Mouse (Mus musculus): ENCODE measurements around the gene Pik3r1. TPM values are rescaled to one million over a fixed set of nuclear protein-coding genes. Genes with fewer than 3 reads are reported as not detected.
A peak's percentile ranks its signal among the peaks of the same experiment; 100 is the strongest.

The Pik3r1 gene
- polyA plus RNA-seq, 1 experiment, result 7.3 TPM

GRCm38 (mm10) chr13:101719312-101719870 lies 48.6 kb downstream of the Pik3r1 start:
- Histone ChIP-seq H3K79me2 (ENCODE audit: control insufficient read depth, insufficient read depth) (peaks cover 36% of the 10 kb centered on the region), H3K36me3 (ENCODE audit: control insufficient read depth, insufficient read depth) (no peaks in the 10 kb centered on the region), H3K27me3 (ENCODE audit: control insufficient read depth, insufficient read depth, insufficient read length) (no peaks in the 10 kb centered on the region), H3K4me3 (ENCODE audit: insufficient read depth, poor library complexity, severe bottlenecking) (no peak overlapping the region), H3ac (ENCODE audit: control insufficient read depth, insufficient read length, low read depth) (no peak overlapping the region), H3K79me3 (ENCODE audit: low read depth) (peaks cover 13% of the 10 kb centered on the region)
- TF ChIP-seq CEBPB (IDR thresholded peaks at IDR 0.05; ENCODE audit: low read depth), result no peak
- no peak for TF ChIP-seq MAX (IDR thresholded peaks at IDR 0.05)
- peak; percentile 13 for TF ChIP-seq CTCF (IDR thresholded peaks at IDR 0.05; ENCODE audit: control insufficient read depth, insufficient read depth, insufficient read length)

- Histone ChIP-seq H3K79me3 (ENCODE audit: low read depth) (peaks cover 14% of the 10 kb centered on the region), H3K4me3 (ENCODE audit: insufficient read depth, poor library complexity, severe bottlenecking) (no peak overlapping the region), H3K36me3 (ENCODE audit: control insufficient read depth, insufficient read depth) (no peaks in the 10 kb centered on the region), H3K27me3 (ENCODE audit: control insufficient read depth, insufficient read depth, insufficient read length) (no peaks in the 10 kb centered on the region), H3K79me2 (ENCODE audit: control insufficient read depth, insufficient read depth) (peaks cover 36% of the 10 kb centered on the region), H3ac (ENCODE audit: control insufficient read depth, insufficient read length, low read depth) (no peak overlapping the region)
- TF ChIP-seq FOSL1 (IDR thresholded peaks at IDR 0.05; ENCODE audit: insufficient read depth, low read length, poor library complexity, severe bottlenecking) (no peak), MAX (IDR thresholded peaks at IDR 0.05) (no peak), CEBPB (IDR thresholded peaks at IDR 0.05; ENCODE audit: low read depth) (no peak), CTCF (IDR thresholded peaks at IDR 0.05; ENCODE audit: control insufficient read depth, insufficient read depth, insufficient read length) (no peak), MYOD1 (IDR thresholded peaks at IDR 0.05; ENCODE audit: control insufficient read depth, insufficient read length, low read depth) (no peak), USF1 (IDR thresholded peaks at IDR 0.05; ENCODE audit: low read depth) (no peak)
Measured at GRCm38 (mm10) chr13:101718744-101719143, 49.3 kb downstream of the Pik3r1 start.

GRCm38 (mm10) chr13:101717836-101718235 lies 50.2 kb downstream of the Pik3r1 start:
- Histone ChIP-seq H3K79me2 (ENCODE audit: control insufficient read depth, insufficient read depth) (peaks cover 36% of the 10 kb centered on the region), H3K79me3 (ENCODE audit: low read depth) (peaks cover 13% of the 10 kb centered on the region), H3K4me3 (ENCODE audit: insufficient read depth, poor library complexity, severe bottlenecking) (no peak overlapping the region), H3K27me3 (ENCODE audit: control insufficient read depth, insufficient read depth, insufficient read length) (no peaks in the 10 kb centered on the region), H3ac (ENCODE audit: control insufficient read depth, insufficient read length, low read depth) (no peak overlapping the region), H3K36me3 (ENCODE audit: control insufficient read depth, insufficient read depth) (no peaks in the 10 kb centered on the region)
- no peak for TF ChIP-seq FOSL1 (IDR thresholded peaks at IDR 0.05; ENCODE audit: insufficient read depth, low read length, poor library complexity, severe bottlenecking)
- TF ChIP-seq CEBPB (IDR thresholded peaks at IDR 0.05; ENCODE audit: low read depth), result no peak
- TF ChIP-seq MAX (IDR thresholded peaks at IDR 0.05), result no peak
- no peak for TF ChIP-seq MYOG (IDR thresholded peaks at IDR 0.05; ENCODE audit: control insufficient read depth, extremely low read depth, insufficient read length)

GRCm38 (mm10) chr13:101713429-101714088 lies 54.5 kb downstream of the Pik3r1 start:
- Histone ChIP-seq H3K79me3 (ENCODE audit: low read depth) (peaks cover 8% of the 10 kb centered on the region), H3K79me2 (ENCODE audit: control insufficient read depth, insufficient read depth) (peaks cover 26% of the 10 kb centered on the region), H3K4me3 (ENCODE audit: insufficient read depth, poor library complexity, severe bottlenecking) (no peak overlapping the region), H3K36me3 (ENCODE audit: control insufficient read depth, insufficient read depth) (peaks cover 4% of the 10 kb centered on the region), H3ac (ENCODE audit: control insufficient read depth, insufficient read length, low read depth) (no peak overlapping the region), H3K27me3 (ENCODE audit: control insufficient read depth, insufficient read depth, insufficient read length) (no peaks in the 10 kb centered on the region)
- TF ChIP-seq MYOD1 (IDR thresholded peaks at IDR 0.05; ENCODE audit: control insufficient read depth, insufficient read length, low read depth) (no peak), MYOG (IDR thresholded peaks at IDR 0.05; ENCODE audit: control insufficient read depth, extremely low read depth, insufficient read length) (no peak)

- peaks cover 8% of the 10 kb centered on the region for H3K79me3 ChIP-seq (ENCODE audit: low read depth)
- H3ac ChIP-seq (ENCODE audit: control insufficient read depth, insufficient read length, low read depth), result no peak overlapping the region
- H3K79me2 ChIP-seq (ENCODE audit: control insufficient read depth, insufficient read depth), result peaks cover 26% of the 10 kb centered on the region
- H3K27me3 ChIP-seq (ENCODE audit: control insufficient read depth, insufficient read depth, insufficient read length), result no peaks in the 10 kb centered on the region
- H3K4me3 ChIP-seq (ENCODE audit: insufficient read depth, poor library complexity, severe bottlenecking), result no peak overlapping the region
- TF ChIP-seq MAX (IDR thresholded peaks at IDR 0.05) (no peak), FOSL1 (IDR thresholded peaks at IDR 0.05; ENCODE audit: insufficient read depth, low read length, poor library complexity, severe bottlenecking) (no peak), MYOG (IDR thresholded peaks at IDR 0.05; ENCODE audit: control insufficient read depth, extremely low read depth, insufficient read length) (no peak), USF1 (IDR thresholded peaks at IDR 0.05; ENCODE audit: low read depth) (no peak), CEBPB (IDR thresholded peaks at IDR 0.05; ENCODE audit: low read depth) (no peak), CTCF (IDR thresholded peaks at IDR 0.05; ENCODE audit: control insufficient read depth, insufficient read depth, insufficient read length) (no peak), MYOD1 (IDR thresholded peaks at IDR 0.05; ENCODE audit: control insufficient read depth, insufficient read length, low read depth) (no peak)
- H3K36me3 ChIP-seq (ENCODE audit: control insufficient read depth, insufficient read depth), result peaks cover 5% of the 10 kb centered on the region
Measured at GRCm38 (mm10) chr13:101712720-101713428, 55.1 kb downstream of the Pik3r1 start.

- H3K4me3 ChIP-seq (ENCODE audit: insufficient read depth, poor library complexity, severe bottlenecking), result no peak overlapping the region
- H3K79me2 ChIP-seq (ENCODE audit: control insufficient read depth, insufficient read depth), result peaks cover 22% of the 10 kb centered on the region
- no peaks in the 10 kb centered on the region for H3K27me3 ChIP-seq (ENCODE audit: control insufficient read depth, insufficient read depth, insufficient read length)
- TF ChIP-seq CEBPB (IDR thresholded peaks at IDR 0.05; ENCODE audit: low read depth) (peak; percentile 82), USF1 (IDR thresholded peaks at IDR 0.05; ENCODE audit: low read depth) (no peak)
- H3ac ChIP-seq (ENCODE audit: control insufficient read depth, insufficient read length, low read depth), result no peak overlapping the region
- peaks cover 5% of the 10 kb centered on the region for H3K36me3 ChIP-seq (ENCODE audit: control insufficient read depth, insufficient read depth)
- peaks cover 8% of the 10 kb centered on the region for H3K79me3 ChIP-seq (ENCODE audit: low read depth)
Measured at GRCm38 (mm10) chr13:101712099-101712498, 55.9 kb downstream of the Pik3r1 start.

All from C2C12 (cell line).